Mouse (Mus musculus) urinary bladder, postnatal 14 days (tissue): ENCODE data around the gene Zmynd8.

Experiments
- DNase-seq: peaks from one replicate; pipeline ENCODE4 v3.0.0; 2021; ENCODE audit warnings: low spot score

The Zmynd8 gene

GRCm38 (mm10) chr2:165896171-165896570 is 2.6 kb downstream of the Zmynd8 start:
- no peak for DNase-seq

GRCm38 (mm10) chr2:165895687-165896086 is 3.1 kb downstream of the Zmynd8 start:
- no peak for DNase-seq

GRCm38 (mm10) chr2:165894533-165894932 is 4.3 kb downstream of the Zmynd8 start:
- DNase-seq, result peak; percentile 76

- DNase-seq, result no peak
These were observed 5.6 kb downstream of the Zmynd8 start for GRCm38 (mm10) chr2:165893232-165893631.

GRCm38 (mm10) chr2:165892626-165893025 is 6.2 kb downstream of the Zmynd8 start:
- no peak for DNase-seq

GRCm38 (mm10) chr2:165890401-165890800 is 8.4 kb downstream of the Zmynd8 start:
- no peak for DNase-seq

- no peak for DNase-seq
These were observed 8.9 kb downstream of the Zmynd8 start for GRCm38 (mm10) chr2:165889874-165890273.

GRCm38 (mm10) chr2:165889266-165889665 is 9.6 kb downstream of the Zmynd8 start:
- no peak for DNase-seq

GRCm38 (mm10) chr2:165888813-165889221 is 10.0 kb downstream of the Zmynd8 start:
- DNase-seq, result no peak

- peak; percentile 86 for DNase-seq
These were observed 10.4 kb downstream of the Zmynd8 start for GRCm38 (mm10) chr2:165888396-165888795.

- DNase-seq, result no peak
These were observed 11.8 kb downstream of the Zmynd8 start for GRCm38 (mm10) chr2:165886857-165887628.

- no peak for DNase-seq
These were observed 12.3 kb downstream of the Zmynd8 start for GRCm38 (mm10) chr2:165886482-165886856.

- DNase-seq, result no peak
These were observed 12.9 kb downstream of the Zmynd8 start for GRCm38 (mm10) chr2:165885951-165886320.

- no peak for DNase-seq
These were observed 13.4 kb downstream of the Zmynd8 start for GRCm38 (mm10) chr2:165885225-165885950.

- DNase-seq, result peak; percentile 90
These were observed 14.1 kb downstream of the Zmynd8 start for GRCm38 (mm10) chr2:165884577-165885224.

GRCm38 (mm10) chr2:165883846-165884576 is 14.8 kb downstream of the Zmynd8 start:
- peak; percentile 68 for DNase-seq

- no peak for DNase-seq
These were observed 15.8 kb downstream of the Zmynd8 start for GRCm38 (mm10) chr2:165883006-165883405.

GRCm38 (mm10) chr2:165881585-165882431 is 17.0 kb downstream of the Zmynd8 start:
- no peak for DNase-seq

- DNase-seq, result no peak
These were observed 17.6 kb downstream of the Zmynd8 start for GRCm38 (mm10) chr2:165881220-165881584.

GRCm38 (mm10) chr2:165880501-165881182 is 18.2 kb downstream of the Zmynd8 start:
- DNase-seq, result peak; percentile 85
